Mouse (Mus musculus): ENCODE measurements around the gene Crybb1. TPM values are rescaled to one million over a fixed set of nuclear protein-coding genes. Genes with fewer than 3 reads are reported as not detected.

Gene Crybb1
- total RNA-seq, 1 experiment from 2014 or later: not detected

DNA sequence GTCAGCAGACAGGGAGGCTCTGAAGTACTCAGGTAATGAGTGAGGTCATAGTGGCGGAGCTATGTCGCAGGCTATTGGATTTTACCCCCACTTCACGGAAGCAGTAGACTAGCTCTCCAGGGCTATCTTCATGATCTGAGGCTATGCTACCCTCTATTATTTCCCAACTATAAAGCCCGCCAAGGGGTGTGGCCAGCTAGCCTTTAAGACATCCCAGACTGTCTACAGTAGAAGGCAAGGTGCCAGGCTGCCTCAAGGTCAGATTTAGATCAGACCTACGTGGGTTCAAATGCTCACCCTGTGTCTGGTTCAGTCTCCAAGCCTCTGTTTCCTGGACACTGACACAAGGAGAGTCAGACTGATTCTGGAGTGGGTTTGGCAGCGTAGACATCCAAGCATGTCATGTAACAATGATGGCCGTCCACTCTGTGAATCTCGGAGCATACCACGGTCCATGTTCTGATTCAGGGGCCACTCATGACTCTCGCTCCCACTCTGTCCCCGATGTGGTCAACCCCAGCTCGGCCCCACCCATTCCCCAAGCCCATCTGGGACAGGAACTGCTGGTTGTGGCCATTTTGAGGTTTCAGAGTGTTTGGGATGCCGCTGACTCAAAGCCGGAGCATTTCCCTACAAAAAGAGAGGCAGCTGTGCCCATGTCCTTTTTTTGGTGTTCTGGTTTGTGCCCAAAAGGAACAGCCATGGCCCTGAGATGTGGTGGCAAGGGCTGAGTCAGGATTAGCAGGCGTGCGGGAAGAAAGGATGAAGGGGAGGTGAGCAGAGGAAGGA lies 4.4 kb downstream of the Crybb1 start:
- no peak for ATAC-seq (ENCODE audit: extremely low read depth, insufficient number of reproducible peaks, low FRiP score, poor library complexity, severe bottlenecking)

DNA sequence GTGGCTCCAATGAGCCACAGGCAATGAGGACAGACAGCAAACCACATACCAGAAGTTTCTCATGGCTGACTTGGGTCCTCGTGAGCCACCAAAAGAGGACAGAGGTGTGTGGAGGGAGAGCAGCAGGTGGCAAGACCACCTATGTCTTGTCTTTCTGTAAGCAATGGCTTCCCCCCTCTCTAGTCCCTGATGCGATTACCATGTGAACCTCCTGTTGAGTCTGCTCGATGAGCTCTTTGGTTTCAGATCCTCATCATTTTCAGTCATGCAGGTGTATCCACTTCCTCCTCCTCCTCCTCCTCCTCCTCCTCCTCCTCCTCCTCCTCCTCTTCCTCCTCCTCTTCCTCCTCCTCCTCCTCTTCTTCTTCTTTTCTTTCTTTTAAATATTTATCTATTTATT lies 5.2 kb downstream of the Crybb1 start:
- ATAC-seq (ENCODE audit: extremely low read depth, insufficient number of reproducible peaks, low FRiP score, poor library complexity, severe bottlenecking): no peak

DNA sequence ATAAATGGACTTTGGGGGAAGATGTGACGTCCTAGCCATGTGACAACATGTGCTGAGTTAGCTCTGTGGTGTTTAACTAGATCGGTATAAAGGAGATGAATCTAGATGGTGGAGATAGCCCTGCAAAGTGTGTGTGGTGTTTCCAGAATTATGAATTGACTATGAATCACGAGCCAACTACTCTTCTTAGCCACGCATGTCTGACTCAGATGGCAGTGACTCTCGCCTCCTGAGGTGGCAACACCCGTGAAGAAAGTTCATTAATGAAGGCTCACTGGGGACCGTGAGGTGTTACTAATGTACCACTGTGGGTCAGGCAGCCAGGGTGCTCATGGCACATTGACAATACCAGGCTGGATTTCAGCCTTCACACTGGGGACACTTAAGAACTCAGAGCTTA lies 8.5 kb downstream of the Crybb1 start:
- ATAC-seq (ENCODE audit: extremely low read depth, insufficient number of reproducible peaks, low FRiP score, poor library complexity, severe bottlenecking): no peak

DNA sequence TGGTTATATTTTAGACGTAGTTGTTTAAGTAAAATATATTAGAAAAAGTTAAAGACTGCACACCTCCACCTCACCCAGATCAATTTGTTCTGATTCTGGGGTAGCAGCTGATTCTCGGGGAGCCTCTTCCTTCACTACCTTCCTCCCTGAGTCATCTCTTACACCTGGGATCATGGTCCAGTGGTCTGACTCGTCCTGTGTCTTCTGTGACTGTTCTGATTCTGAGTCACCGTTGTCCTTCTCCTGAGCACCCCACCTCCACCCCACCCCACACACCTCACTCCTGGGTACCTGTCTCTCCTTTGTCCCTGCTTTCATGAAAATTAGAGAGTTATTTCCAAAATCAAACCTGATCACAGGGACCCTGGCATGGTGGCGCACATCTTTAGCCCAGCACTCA lies 9.5 kb downstream of the Crybb1 start:
- no peak for ATAC-seq (ENCODE audit: extremely low read depth, insufficient number of reproducible peaks, low FRiP score, poor library complexity, severe bottlenecking)

DNA sequence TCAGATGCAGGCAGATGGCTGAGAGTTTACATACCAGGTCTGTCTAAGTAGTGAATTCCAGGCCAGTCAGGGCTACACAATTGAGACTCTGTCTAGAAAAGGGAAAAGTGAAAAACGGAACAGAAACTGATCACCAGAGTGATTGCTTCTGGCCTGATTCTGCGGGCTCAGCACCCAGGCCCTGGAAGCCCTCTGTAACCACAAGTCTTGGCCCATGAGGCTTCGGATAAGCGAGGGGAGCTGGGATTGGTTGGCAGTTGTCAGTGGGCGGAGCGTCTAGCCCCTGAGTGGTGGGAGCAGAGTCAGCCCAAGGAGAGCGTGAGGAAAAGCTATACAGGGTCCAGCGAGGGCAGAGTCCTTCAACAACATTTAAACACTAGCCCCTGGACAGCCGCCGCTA lies 9.9 kb downstream of the Crybb1 start:
- ATAC-seq (ENCODE audit: extremely low read depth, insufficient number of reproducible peaks, low FRiP score, poor library complexity, severe bottlenecking): peak; percentile 52

DNA sequence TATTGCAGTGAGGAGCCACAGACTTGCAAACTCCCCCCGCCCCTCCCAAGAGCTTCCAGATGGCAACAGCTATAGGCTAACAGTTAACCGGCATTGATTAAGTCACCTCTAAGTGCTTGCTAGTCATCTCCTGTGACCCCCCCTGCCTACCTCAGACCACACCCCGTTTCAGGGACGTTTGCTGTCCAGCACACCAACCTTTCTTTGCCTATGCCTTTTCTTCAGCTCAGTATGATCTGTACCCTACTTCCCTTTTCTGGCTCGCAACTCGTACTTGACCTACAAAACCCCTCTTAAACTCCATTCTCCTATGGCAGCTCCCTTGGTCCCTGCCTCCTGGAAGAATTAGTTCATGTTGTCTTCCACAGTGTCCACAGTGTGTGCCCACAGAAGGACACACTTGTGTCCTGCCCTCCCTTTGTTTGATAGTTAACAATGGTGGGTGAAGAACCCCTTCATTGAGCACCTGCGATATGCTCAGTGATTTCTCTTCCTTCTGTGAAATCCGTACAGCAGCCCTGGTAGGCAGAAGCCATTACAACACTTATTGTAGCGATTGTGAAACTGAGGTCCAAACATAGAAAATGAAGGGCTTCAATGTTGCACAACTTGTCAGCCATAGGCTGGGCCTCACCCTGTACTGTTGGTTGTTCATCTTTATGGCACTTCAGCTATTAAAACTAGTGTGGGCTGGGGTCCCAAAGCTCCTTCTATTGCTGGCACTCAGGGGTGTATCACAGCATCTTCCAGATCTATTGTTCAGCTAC lies 10.6 kb downstream of the Crybb1 start:
- ATAC-seq (ENCODE audit: extremely low read depth, insufficient number of reproducible peaks, low FRiP score, poor library complexity, severe bottlenecking): peak; percentile 61

DNA sequence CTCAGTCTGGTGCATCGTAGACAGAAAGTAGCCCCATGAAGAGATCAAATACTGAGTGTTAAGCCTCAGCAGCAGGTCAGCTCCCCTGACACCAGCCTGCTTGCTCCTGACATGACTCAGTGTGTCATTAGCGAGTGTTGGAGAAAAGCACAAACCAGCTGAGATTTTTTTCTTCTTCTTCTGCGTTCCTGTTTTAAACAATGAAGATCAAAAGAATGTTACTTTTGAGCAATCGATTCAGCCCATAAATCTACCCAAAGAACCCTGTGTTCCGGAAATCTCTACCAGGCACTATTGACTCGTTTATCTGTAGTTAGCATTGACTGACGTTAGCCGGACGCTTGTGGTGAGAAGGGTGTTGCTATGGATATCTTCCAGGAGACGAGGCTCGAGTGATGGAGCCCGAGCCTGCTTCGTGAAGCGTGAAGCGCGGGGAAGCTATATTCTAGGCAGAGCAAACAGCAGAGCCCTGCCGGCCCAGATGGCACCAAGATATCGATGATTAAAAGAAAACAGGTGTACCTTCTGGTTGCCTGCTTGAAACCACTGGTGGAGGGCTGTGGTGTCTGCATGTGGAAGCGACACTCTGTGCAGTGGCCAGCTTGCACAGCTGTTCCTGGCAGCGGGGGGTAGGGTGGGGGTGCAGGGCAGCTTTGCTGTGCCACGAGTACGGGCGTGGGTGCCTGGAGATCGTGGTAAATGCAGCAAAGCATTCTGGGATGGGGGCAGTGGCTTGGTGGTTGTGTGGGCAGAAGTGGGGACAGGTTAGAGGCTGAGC lies 15.3 kb downstream of the Crybb1 start:
- ATAC-seq (ENCODE audit: extremely low read depth, insufficient number of reproducible peaks, low FRiP score, poor library complexity, severe bottlenecking): no peak

DNA sequence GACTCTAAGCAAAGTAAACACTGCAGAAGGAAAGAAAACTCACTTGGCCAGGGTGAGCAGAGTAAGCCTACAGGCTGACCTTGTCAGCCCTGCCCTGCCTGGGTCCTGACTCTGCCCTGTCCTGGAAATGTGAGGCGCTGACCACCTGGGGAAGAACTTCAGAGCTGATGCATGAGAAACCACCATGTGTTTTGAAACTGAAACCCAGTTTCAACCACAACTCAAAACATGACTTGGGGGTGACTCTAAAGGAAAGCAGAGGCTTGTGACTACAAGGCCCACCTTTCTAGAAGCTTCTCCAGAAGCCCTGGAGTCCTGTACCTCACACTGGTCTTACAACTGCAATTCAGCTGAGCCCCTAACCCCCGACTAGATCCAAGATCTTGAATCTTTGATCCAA lies 17.3 kb downstream of the Crybb1 start:
- ATAC-seq (ENCODE audit: extremely low read depth, insufficient number of reproducible peaks, low FRiP score, poor library complexity, severe bottlenecking): no peak

DNA sequence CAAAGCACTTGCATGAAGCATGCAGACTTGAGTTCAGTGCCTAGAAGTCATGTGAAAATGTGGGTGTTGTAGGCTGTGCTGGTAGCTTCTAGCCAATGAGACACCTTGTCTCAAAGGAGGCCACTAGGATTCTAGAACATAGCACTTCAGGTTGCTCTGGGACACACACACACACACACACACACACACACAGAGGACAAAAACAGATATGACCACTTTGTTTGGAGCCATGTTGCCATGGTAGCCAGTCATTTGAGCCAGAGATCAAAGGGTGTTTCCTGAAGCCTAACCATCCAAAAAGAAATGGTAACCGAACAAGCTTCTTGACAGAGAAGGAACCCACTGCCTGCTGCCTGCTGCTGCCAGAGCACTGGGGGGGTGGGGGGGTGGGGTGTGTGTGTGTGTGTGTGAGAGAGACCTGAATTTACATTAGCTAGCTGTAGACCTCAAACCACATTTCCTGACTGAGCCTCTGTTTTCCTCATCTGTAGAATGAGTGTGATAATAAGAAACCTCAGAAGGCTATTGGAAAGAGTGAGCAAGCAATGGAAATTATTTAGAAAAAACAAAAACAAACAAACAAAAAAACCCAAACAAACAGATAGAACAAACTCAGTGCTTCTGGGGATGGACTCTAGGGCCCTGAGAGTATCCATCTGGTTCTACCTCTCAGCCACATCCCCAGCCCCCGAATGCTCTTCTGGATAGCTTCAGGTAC lies 18.3 kb downstream of the Crybb1 start:
- ATAC-seq (ENCODE audit: extremely low read depth, insufficient number of reproducible peaks, low FRiP score, poor library complexity, severe bottlenecking): peak; percentile 17; the same call in 1 of the 2 replicates

DNA sequence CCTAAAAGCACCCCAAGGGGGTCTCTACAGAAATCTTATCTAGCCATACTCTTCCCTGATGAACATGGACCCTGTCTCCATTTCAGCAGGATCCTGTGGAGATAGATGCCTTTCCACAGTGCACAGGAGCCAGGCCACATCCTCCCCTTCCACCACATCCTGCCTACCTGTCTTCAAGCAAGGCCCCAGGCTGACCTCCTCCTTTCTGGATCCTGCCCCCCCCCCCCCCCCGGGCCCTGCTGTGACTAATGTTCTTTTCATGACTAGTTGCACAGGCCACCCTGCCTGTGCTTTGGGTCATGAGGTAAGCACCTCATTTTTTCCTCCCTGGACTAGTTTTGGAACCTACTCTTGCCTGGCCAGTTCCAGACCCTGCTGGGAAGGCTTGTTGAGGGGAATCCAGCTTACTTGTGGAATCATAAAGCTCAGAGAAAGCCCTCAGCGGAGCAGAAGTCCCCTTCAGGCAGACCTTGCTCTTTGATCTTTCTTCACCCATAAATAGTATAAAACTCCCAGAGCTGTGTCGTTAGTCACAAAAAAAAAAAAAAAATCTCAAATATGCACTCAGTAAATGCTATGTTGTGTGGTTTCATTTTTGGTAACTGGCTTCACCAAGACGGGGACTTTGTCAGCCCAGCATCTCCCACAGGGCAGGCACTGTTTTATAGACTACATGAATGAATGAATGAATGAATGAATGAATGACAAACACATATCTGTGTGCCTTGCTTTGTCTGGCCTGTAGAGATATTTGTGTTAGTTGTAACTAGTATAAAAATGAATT lies 19.6 kb downstream of the Crybb1 start:
- ATAC-seq (ENCODE audit: extremely low read depth, insufficient number of reproducible peaks, low FRiP score, poor library complexity, severe bottlenecking): no peak

DNA sequence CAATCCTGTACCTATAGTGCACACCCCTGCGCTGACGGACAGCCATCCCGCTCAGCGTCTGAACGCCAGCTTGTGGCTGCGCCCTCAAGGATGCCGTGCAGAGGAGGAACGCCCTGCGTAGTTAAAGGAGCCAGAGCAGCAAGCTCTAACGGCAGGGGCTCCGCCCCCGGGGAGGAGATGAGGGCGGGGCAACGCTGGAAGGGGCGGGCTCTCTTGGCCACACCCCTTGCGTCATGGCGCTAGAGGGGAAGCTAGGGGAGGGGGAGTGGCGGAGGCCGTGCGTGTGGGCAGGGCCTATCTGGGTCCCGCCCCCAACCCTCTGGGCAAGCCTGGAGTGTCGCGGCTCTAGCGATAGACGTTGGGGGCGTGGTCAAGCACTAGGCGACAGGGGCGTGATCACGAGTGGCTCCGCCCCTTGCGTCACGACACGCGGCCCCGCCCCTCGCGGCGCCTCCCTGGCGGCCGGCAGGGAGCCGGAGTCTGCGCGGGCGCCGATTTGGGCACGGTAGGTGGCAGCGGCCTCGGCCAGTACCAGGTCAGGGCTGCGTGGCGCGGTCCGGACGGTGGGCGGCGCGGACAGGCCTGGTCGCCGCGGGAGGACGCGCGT lies 20.8 kb downstream of the Crybb1 start, which contains the start of gene Tpst2:
Tpst2 (plus strand) TSS at position 425 of the 607 bp plus-strand sequence.
- peak; percentile 82 for ATAC-seq (ENCODE audit: extremely low read depth, insufficient number of reproducible peaks, low FRiP score, poor library complexity, severe bottlenecking)

DNA sequence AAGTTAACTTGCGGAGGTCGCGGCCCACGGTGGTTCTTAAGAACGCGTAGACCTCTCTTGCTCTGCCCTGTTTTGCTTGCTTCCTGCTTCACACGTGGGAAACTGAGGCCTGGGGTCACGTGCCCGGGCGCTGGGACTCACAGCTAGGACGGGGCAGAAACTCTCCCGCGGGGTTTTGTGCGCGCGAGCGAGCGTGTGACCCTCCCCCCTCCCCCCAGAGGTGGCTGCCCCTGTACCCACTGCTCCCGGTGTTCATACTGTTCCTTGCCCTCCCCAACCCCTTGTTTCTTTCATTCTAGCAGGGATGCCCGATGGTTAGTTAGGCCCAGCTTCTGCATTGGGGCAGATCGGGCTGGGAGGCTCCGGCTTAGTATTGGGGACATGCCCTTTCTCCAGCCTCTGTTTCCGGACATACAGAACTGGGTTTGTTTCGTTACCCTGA lies 21.3 kb downstream of the Crybb1 start:
- no peak for ATAC-seq (ENCODE audit: extremely low read depth, insufficient number of reproducible peaks, low FRiP score, poor library complexity, severe bottlenecking)

DNA sequence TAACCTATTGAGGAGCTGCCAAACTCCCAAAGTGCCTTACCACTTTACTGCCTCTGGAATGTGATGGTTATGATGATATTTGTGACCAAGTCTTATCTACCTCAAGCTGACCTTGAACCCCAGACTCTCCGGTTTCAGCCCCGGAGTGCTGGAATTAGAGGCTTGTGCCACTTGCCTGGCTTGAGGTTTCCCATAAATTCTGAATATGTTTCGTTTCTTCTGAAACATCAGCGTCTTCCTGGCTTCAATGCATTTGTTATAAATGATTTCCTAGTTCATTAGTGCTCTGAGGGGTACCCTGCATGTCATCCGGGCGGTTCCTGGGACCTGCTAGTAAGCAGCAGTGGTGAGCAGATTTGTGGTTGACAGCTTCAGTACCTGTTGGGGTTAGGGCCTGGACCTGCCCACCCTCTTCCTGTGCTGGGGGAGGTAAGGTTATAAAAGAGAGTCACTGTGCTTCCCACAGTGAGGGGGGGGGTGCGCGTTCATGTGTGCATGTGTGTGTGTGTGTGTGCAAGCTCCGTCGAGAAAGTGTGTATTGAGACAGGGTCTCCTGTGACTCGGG lies 22.4 kb downstream of the Crybb1 start:
- ATAC-seq (ENCODE audit: extremely low read depth, insufficient number of reproducible peaks, low FRiP score, poor library complexity, severe bottlenecking): no peak

DNA sequence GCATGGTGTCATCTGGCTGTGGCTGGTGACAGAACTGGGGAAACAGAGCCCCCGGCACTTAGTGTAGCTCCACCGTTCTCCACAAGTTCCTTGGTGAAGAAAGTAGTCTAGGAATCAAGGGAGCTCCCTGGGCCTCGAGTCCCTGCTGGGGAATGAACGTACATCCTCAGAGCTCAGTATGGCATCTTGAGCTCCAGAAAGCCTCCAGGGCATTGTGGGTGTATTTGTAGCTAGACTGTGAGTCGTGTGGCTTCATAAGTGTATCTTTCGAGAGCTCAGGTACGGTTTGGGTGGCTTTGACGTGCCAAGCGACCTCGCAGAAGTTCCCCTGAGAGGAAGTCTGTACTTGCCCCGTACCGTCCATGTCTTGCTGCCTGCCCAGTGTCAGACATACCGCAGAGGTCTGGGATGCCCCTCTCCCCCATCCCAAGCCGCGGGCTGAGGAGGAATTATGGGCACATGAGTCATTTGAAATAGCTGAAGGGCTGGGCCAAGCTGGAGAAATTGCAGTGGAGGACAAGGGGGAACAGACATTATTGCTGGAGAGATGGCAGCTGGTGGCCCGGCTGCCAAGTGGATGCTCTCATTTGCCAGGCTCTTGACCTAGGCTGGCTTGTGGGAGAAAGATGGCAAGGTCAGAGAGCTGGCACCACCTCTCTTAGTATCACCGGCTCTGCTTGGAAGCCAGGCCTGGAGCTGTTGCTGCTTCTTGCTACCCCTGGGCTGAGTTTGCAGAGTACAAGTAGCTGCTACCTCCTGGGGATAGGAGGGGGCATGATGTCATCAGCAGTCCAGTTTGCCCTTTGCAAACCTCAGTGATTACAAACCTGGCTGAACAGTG lies 23.8 kb downstream of the Crybb1 start:
- ATAC-seq (ENCODE audit: extremely low read depth, insufficient number of reproducible peaks, low FRiP score, poor library complexity, severe bottlenecking): no peak

DNA sequence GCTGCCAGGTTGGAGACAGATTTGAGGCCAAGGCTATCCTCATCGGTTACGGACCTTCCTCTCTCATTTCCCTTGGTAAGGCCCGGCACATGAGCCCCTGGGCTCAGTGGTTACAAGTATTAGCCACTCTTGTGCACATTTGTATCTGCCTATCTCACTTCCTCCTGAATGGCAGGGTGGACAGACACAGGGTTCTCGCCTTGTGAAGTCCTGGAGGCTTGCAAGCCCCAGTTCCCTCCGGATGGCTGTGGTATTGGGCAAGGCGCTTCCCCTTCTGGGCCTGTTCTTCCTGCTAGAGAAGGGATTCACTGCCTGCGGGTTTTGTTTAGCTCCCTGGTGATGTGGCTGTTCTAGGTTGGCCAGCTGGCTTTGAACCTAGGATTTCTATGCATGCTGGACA lies 24.5 kb downstream of the Crybb1 start:
- ATAC-seq (ENCODE audit: extremely low read depth, insufficient number of reproducible peaks, low FRiP score, poor library complexity, severe bottlenecking): no peak

DNA sequence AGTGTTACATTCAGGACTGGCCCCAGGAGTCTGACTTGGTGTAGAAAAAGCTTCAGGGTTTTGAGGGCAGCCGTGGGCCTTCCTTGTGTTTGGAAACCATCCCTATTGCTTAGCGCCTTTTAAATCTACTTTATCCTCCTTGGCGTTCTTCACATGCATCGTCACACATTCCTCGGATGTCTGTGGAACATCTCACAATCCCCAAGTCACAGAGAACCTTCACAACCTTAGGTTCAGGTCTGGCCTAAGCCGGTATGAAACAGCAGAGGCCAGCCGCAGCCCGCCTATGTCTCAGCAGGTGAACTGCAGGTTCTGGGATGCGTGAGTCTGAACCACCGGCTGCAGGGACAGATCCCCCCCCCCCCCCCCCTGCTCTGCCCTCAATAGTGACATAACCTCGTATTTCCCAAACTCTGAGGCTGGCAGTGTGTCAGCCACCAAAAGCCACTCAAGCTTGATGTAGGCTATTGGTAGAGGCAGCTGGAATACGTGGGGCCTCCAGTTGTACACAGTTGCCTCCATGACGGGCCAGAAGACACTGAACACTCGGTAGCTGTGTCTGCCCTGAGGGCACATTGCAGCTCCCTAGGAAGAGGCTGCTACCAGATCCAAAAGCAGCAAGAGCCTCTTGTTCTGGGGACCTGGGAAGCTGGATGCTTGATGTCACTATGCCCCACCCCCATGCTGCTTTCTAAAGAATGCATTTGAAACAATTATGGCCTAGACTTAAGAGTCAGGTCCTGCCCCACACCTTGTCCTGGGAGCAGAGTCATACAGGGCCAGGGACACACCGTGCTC lies 25.4 kb downstream of the Crybb1 start:
- no peak for ATAC-seq (ENCODE audit: extremely low read depth, insufficient number of reproducible peaks, low FRiP score, poor library complexity, severe bottlenecking)

Data from neutrophil, adult 5-6 weeks (primary cell).